Mouse (Mus musculus) forebrain, embryonic 11.5 days (tissue): ENCODE results near the gene A930004D18Rik. TPM values are rescaled to one million over a fixed set of nuclear protein-coding genes. Genes with fewer than 3 reads are reported as not detected.
"Not testable (repeated sequence)": the region's sequence is repeated elsewhere in the genome, so short reads cannot be mapped to it uniquely, and the experiment has no call there.

ENCODE experiments used
- ATAC-seq: fragments of 200-750 bp; cut with Nextera tagmentation; replicated peaks from 2 replicates; pipeline ENCODE4 v1.8.0; 2017; ENCODE audit warnings: moderate TSS enrichment; ENCODE audit not compliant: low FRiP score
- DNase-seq: peaks from one replicate; pipeline ENCODE4 v3.0.0-alpha.2; 2017; ENCODE audit warnings: low spot score
- H3K27ac ChIP-seq: fragments of 300-500 bp; sonication (generic); 2 replicates; pipeline ENCODE4 v1.5.1; 2014; ENCODE audit warnings: low read depth, low read length
- H3K27me3 ChIP-seq: fragments of 300-500 bp; sonication (generic); 2 replicates; pipeline ENCODE4 v1.6.1; 2014; ENCODE audit warnings: mild to moderate bottlenecking, low read length, mixed read lengths; ENCODE audit not compliant: control insufficient read depth, insufficient read depth
- H3K36me3 ChIP-seq: fragments of 300-500 bp; sonication (generic); 2 replicates; pipeline ENCODE4 v1.6.1; 2014; ENCODE audit warnings: mild to moderate bottlenecking, low read length, moderate library complexity, mixed read lengths; ENCODE audit not compliant: control insufficient read depth, insufficient read depth
- H3K4me1 ChIP-seq: fragments of 300-500 bp; sonication (generic); replicated peaks from 2 replicates; pipeline ENCODE4 v1.6.1; 2014; ENCODE audit warnings: low read length, mixed read lengths; ENCODE audit not compliant: control insufficient read depth, insufficient read depth
- H3K4me2 ChIP-seq: fragments of 300-500 bp; sonication (generic); 2 replicates; pipeline ENCODE4 v1.6.1; 2014; ENCODE audit warnings: low read depth, mild to moderate bottlenecking, low read length, moderate library complexity, mixed read lengths; ENCODE audit not compliant: severe bottlenecking
- H3K4me3 ChIP-seq: fragments of 300-500 bp; sonication (generic); 2 replicates; pipeline ENCODE4 v1.5.1; 2014; ENCODE audit warnings: low read depth, low read length
- H3K9ac ChIP-seq: fragments of 300-500 bp; sonication (generic); 2 replicates; pipeline ENCODE4 v1.6.1; 2014; ENCODE audit warnings: low read length
- H3K9me3 ChIP-seq: fragments of 300-500 bp; sonication (generic); 2 replicates; pipeline ENCODE4 v1.6.1; 2016; ENCODE audit warnings: low read length, mixed read lengths; ENCODE audit not compliant: control insufficient read depth
- WGBS: fragments of 180-500 bp; shearing (Covaris S2); extraction: QIAGEN DNeasy Blood & Tissue Kit; methylation state at CpG from one replicate; pipeline ENCODE4 v1.1.7; 2014; 5-methylcytosine and 5-hydroxymethylcytosine counted together
- microRNA-seq: library from miRNA; unstranded; fragments of <30 nt; microRNA quantifications from one replicate; pipeline ENCODE4, GENCODE M21; 2016; ENCODE audit not compliant: insufficient number of aligned reads
- polyA plus RNA-seq: library from polyadenylated mRNA; unstranded; fragments of >200 nt; fragmentation: Nextera tagmentation; extraction: Ambion mirVana; gene quantifications from 2 replicates; pipeline ENCODE4 v1.2.1, GENCODE M21; 2014

The A930004D18Rik gene
- polyA plus RNA-seq, 1 experiment from 2014 or later = 12.2 TPM

DNA sequence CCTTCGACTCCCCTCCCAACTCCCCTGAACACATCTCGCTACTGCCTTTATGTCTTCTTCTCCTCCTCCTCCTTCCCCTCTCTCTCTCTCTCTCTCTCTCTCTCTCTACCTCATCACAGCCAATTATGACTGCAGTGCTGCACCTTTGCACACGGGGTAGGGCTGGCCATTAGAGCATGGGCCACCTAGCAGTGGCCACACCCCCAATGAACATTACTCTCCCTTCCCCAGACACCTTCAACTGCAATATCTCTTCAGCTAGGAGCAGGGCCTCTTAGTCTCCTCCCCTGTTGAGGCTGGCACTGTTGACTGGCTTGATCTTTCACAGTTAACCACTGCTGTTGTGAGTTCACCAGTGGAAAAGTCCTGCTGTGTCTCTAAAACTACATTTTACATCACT lies 50.8 kb downstream of the A930004D18Rik start:
- Histone ChIP-seq H3K4me3 (no peak overlapping the region), H3K36me3 (no peaks in the 10 kb centered on the region), H3K27me3 (no peaks in the 10 kb centered on the region), H3K4me2 (no peak overlapping the region), H3K9me3 (no peaks in the 10 kb centered on the region), H3K4me1 (no peaks in the 10 kb centered on the region), H3K27ac (no peak overlapping the region), H3K9ac (no peak overlapping the region)
- WGBS = 86% methylated on average over 3 of the region's 3 CpGs
- DNase-seq (no peak), ATAC-seq (no peak)

DNA sequence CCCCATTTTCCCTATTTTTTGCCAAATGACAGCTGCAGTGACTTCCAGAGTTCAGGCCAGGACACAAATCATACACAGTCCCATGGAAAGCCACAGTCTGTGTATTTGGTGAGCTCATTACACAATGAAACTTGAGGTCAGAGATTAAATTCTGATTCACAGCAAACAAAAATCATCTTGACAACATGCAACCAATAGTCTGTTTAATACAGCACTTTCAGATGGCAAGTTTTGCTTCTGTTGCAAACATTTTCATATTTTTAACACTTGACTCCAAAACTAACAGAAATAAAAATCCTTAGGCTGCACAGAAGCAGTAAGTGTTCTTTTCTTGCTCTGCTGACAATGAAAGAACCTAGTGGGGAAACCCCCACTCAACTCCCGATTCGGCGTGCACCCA lies 52.8 kb downstream of the A930004D18Rik start:
- Histone ChIP-seq H3K36me3 (no peaks in the 10 kb centered on the region), H3K9ac (no peak overlapping the region), H3K27me3 (no peaks in the 10 kb centered on the region), H3K27ac (no peak overlapping the region), H3K4me1 (no peaks in the 10 kb centered on the region), H3K4me2 (no peak overlapping the region), H3K4me3 (no peak overlapping the region), H3K9me3 (no peaks in the 10 kb centered on the region)
- DNase-seq (no peak), ATAC-seq (no peak)
- WGBS = 97% methylated on average over 3 of the region's 3 CpGs

DNA sequence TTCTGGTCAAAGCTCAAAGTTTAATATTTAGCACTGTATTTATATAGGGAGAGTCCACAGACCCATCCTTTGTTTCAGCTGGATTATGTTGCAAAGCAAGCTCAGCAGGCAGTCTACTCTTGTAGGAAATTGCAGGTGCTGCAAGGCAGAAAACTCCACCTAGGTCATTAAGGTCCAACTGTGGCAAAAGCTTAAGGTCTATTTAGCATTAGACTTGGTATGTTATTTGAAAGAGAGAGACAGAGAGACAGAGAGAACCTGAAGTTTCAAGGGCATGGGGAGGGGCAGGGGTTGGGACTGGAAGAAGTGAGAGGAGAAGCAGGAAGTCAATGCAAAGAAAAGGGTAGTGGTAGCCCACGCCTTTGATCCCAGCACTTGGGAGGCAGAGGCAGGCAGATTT lies 54.8 kb downstream of the A930004D18Rik start:
- no peak for ATAC-seq
- no peak for DNase-seq
- Histone ChIP-seq H3K9ac (no peak overlapping the region), H3K27me3 (no peaks in the 10 kb centered on the region), H3K4me1 (no peaks in the 10 kb centered on the region), H3K9me3 (no peaks in the 10 kb centered on the region), H3K4me3 (no peak overlapping the region), H3K36me3 (no peaks in the 10 kb centered on the region), H3K4me2 (no peak overlapping the region), H3K27ac (no peak overlapping the region)
- WGBS = 77% methylated on average over 1 of the region's 1 CpGs

DNA sequence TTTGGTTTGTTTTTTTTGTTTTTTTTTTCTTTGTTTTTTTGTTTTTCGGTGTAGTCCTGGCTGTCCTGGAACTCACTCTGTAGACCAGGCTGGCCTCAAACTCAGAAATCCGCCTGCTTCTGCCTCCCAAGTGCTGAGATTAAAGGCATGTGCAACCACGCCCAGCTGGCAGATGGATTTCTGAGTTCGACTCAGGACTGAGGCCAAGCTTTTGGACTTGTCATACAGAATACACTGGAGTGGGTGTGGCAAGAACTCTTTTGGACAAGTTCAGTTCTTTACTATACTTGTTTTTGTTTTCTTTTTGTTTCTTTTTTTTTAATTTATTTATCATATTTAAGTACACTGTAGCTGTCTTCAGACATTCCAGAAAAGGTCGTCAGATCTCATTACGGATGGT lies 58.8 kb downstream of the A930004D18Rik start:
- Histone ChIP-seq H3K9me3 (no peaks in the 10 kb centered on the region), H3K9ac (no peak overlapping the region)

GRCm38 (mm10) chr2:17978251-17978650 lies 59.3 kb downstream of the A930004D18Rik start:
- H3K4me3 ChIP-seq, ATAC-seq: not testable (repeated sequence)

More for the DNA sequence above, 58.8 kb downstream of the A930004D18Rik start:
- H3K4me2 ChIP-seq = no peak overlapping the region
- H3K4me1 ChIP-seq = no peaks in the 10 kb centered on the region
- DNase-seq = no peak
- H3K36me3 ChIP-seq = no peaks in the 10 kb centered on the region
- no peak overlapping the region for H3K27ac ChIP-seq
- no peaks in the 10 kb centered on the region for H3K27me3 ChIP-seq
- ATAC-seq = no peak
- 93% methylated on average over 6 of the region's 6 CpGs for WGBS
- no peak overlapping the region for H3K4me3 ChIP-seq

DNA sequence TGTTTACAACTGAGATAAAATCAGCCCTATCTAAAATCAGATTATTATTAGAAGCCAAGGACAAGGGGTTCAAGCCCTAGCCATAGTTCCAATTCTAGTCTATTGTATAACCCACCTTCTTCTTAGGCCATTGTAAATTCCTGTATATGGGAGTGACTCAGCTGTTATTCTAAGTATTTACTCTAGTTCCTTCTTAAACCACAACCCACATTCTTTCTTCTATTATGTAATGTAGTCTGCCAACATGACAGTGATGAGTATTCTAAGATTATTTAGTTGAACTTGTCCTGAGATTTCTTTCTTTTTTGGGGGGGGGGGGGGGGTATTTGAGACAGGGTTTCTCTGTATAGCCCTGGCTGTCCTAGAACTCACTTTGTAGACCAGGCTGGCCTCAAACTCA lies 59.9 kb downstream of the A930004D18Rik start:
- not testable (repeated sequence) for H3K4me3 ChIP-seq, H3K36me3 ChIP-seq, H3K9me3 ChIP-seq, H3K27me3 ChIP-seq, H3K9ac ChIP-seq, DNase-seq, ATAC-seq, H3K27ac ChIP-seq, H3K4me1 ChIP-seq, H3K4me2 ChIP-seq

More at GRCm38 (mm10) chr2:17978251-17978650, 59.3 kb downstream of the A930004D18Rik start:
- not testable (repeated sequence) for H3K9ac ChIP-seq, H3K36me3 ChIP-seq, H3K9me3 ChIP-seq, H3K4me1 ChIP-seq, H3K27ac ChIP-seq, DNase-seq, H3K4me2 ChIP-seq, H3K27me3 ChIP-seq
- 93% methylated on average over 7 of the region's 7 CpGs for WGBS

DNA sequence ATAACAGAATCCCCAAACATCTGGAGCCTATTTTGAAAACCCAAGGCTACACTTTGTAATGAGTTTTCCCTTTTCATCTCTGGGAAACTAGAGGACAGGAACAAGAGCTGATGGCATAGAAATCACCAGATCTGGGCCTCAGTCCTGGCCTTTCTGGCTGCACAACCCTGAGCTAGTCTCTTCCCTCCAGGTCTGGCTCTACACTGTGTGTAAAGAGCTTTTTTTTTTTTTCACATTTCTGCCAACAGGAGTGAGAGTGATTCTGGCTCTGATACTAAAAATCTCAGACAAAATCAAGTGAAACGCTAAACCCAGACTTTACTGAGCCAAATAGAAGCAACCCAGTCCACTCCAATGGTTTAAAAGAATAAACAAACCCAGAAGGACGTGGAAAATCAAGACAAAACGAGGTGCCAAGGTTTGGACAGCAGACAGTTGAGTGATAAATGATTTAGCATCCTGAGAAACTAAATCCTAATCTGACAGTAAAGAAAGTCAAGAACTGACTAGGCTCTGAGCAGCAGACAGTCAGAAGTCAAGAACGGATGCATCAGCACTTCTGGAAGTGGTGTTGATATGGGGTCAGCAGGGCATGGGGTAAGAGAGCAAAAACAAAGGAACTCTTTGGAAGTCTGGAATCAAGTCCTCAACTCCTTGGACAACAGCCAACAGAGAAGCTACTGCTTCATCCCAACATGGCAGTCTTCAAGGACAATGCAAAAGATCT lies 61.8 kb downstream of the A930004D18Rik start:
- no peak for ATAC-seq

More for the DNA sequence above, 61.8 kb downstream of the A930004D18Rik start:
- DNase-seq = no peak
- Histone ChIP-seq H3K9ac (no peak overlapping the region), H3K36me3 (no peaks in the 10 kb centered on the region), H3K4me2 (no peak overlapping the region), H3K4me1 (no peaks in the 10 kb centered on the region), H3K9me3 (no peaks in the 10 kb centered on the region), H3K27ac (no peak overlapping the region), H3K27me3 (no peaks in the 10 kb centered on the region), H3K4me3 (no peak overlapping the region)
- WGBS = 77% methylated on average over 4 of the region's 4 CpGs

Small RNA genes lying within 50 kb of the gene (microRNA-seq; reads per million reads assigned to microRNA genes)
- gene Mir7655 = 14.3 reads per million, percentile 8 among the genes with 10 or more reads in this experiment

Other genes with a start within 250 kb of the A930004D18Rik start
- gene H2al2a, start 40.8 kb downstream of the A930004D18Rik start, polyA plus RNA-seq = not detected in 2 replicates
- gene Skida1, start 11.3 kb upstream of the A930004D18Rik start, polyA plus RNA-seq = 20.2 and 23.3 TPM in 2 replicates
- gene Mllt10, start 17.5 kb upstream of the A930004D18Rik start, polyA plus RNA-seq = 52.9 and 54.2 TPM in 2 replicates